Mouse (Mus musculus) liver, postnatal 0 days (tissue): Measurements from ENCODE around the gene Jph2.

Source experiments
- CTCF ChIP-seq: sonication (generic); IDR thresholded peaks from 2 replicates; pipeline ENCODE4 v1.5.1; 2016; ENCODE audit warnings: antibody characterized with exemption, low read depth
- EP300 ChIP-seq: IDR thresholded peaks from 2 replicates; pipeline ENCODE4 v1.6.1; 2016; ENCODE audit warnings: antibody characterized with exemption, low read depth, mild to moderate bottlenecking

- TF ChIP-seq EP300 (no peak), CTCF (no peak)
Observed at GRCm38 (mm10) chr2:163386423-163387190, 11.2 kb downstream of the Jph2 start.
